8 mouse cellular contexts compared by ENCODE assay signal in genomic region chr2:69100706-69101105, GRCm38 (mm10). TPM values are rescaled to one million over a fixed set of nuclear protein-coding genes. Genes with fewer than 3 reads are reported as not detected.
DNase-seq lines count a peak whose midpoint lies in the region; ATAC-seq and TF ChIP-seq lines count a peak whose summit lies in the region.

No protein-coding gene starts in this region.

- no peak for ATAC-seq in hindbrain, embryonic 11.5 days (ENCODE audit: low FRiP score)
- ATAC-seq in hindbrain, embryonic 14.5 days (ENCODE audit: low FRiP score) = no peak
- peak; percentile 43 for ATAC-seq in CD4-positive, CD25-positive, alpha-beta regulatory T cell, adult 4 months
- ATAC-seq in limb, embryonic 11.5 days (ENCODE audit: insufficient number of reproducible peaks, low FRiP score, low TSS enrichment, low read depth) = no peak; the same call in 1 of the 2 replicates

- H3K36me3 ChIP-seq in hindbrain, embryonic 11.5 days (ENCODE audit: control insufficient read depth, insufficient read depth, low read length) = no peaks in the 10 kb centered on the region
- no peaks in the 10 kb centered on the region for H3K36me3 ChIP-seq in hindbrain, embryonic 14.5 days (replicated peaks; ENCODE audit: control insufficient read depth, insufficient read depth)
- no peaks in the 10 kb centered on the region for H3K36me3 ChIP-seq in limb, embryonic 11.5 days (ENCODE audit: control insufficient read depth, insufficient read depth, low read length)
- H3K36me3 ChIP-seq in small intestine, adult 2 months (ENCODE audit: control insufficient read depth, insufficient read depth, low read length) = peaks cover 9% of the 10 kb centered on the region

- no peak overlapping the region for H3K4me2 ChIP-seq in hindbrain, embryonic 11.5 days (replicated peaks; ENCODE audit: low read depth, low read length)
- H3K4me2 ChIP-seq in hindbrain, embryonic 14.5 days (replicated peaks) = no peak overlapping the region
- no peak overlapping the region for H3K4me2 ChIP-seq in limb, embryonic 11.5 days (ENCODE audit: low read depth, severe bottlenecking)

- H3K27me3 ChIP-seq in hindbrain, embryonic 11.5 days (ENCODE audit: control insufficient read depth, insufficient read depth, low read length) = no peaks in the 10 kb centered on the region
- H3K27me3 ChIP-seq in hindbrain, embryonic 14.5 days (ENCODE audit: control insufficient read depth, insufficient read depth, low read length) = no peaks in the 10 kb centered on the region
- no peaks in the 10 kb centered on the region for H3K27me3 ChIP-seq in limb, embryonic 11.5 days (ENCODE audit: control insufficient read depth, insufficient read depth, low read length)
- no peaks in the 10 kb centered on the region for H3K27me3 ChIP-seq in small intestine, adult 2 months (ENCODE audit: control insufficient read depth, insufficient read depth, low read length)

- TF ChIP-seq POLR2A in small intestine, adult 2 months (IDR thresholded peaks at IDR 0.05; ENCODE audit: low read depth, low read length) = no peak

- no peak overlapping the region for H3K27ac ChIP-seq in hindbrain, embryonic 11.5 days (ENCODE audit: low read depth, low read length)
- no peak overlapping the region for H3K27ac ChIP-seq in hindbrain, embryonic 14.5 days
- no peak overlapping the region for H3K27ac ChIP-seq in limb, embryonic 11.5 days (replicated peaks; ENCODE audit: low read depth, low read length)
- H3K27ac ChIP-seq in small intestine, adult 2 months (ENCODE audit: insufficient read depth, low read depth, low read length) = no peak overlapping the region

- no peak overlapping the region for H3K9ac ChIP-seq in hindbrain, embryonic 11.5 days (ENCODE audit: low read depth, low read length)
- no peak overlapping the region for H3K9ac ChIP-seq in hindbrain, embryonic 14.5 days
- no peak overlapping the region for H3K9ac ChIP-seq in limb, embryonic 11.5 days (ENCODE audit: low read length)

- peak; percentile 63; the same call in 1 of the 2 replicates for TF ChIP-seq CTCF in small intestine, adult 2 months (IDR thresholded peaks at IDR 0.05; ENCODE audit: extremely low read depth, insufficient read length, insufficient replicate concordance, low read depth, low read length)

- H3K9me3 ChIP-seq in hindbrain, embryonic 11.5 days (ENCODE audit: control insufficient read depth, low read length) = no peaks in the 10 kb centered on the region
- no peaks in the 10 kb centered on the region for H3K9me3 ChIP-seq in hindbrain, embryonic 14.5 days (ENCODE audit: control insufficient read depth, low read length)
- H3K9me3 ChIP-seq in limb, embryonic 11.5 days (ENCODE audit: control insufficient read depth, low read length) = no peaks in the 10 kb centered on the region

- WGBS in hindbrain, embryonic 11.5 days = 27% methylated on average over 3 of the region's 3 CpGs
- WGBS in hindbrain, embryonic 14.5 days = 31% methylated on average over 3 of the region's 3 CpGs
- WGBS in limb, embryonic 11.5 days = 31% methylated on average over 3 of the region's 3 CpGs
- 14% methylated on average over 3 of the region's 3 CpGs for WGBS in small intestine, adult 2 months

- no peak overlapping the region for H3K4me3 ChIP-seq in hindbrain, embryonic 11.5 days (ENCODE audit: low read depth, low read length)
- no peak overlapping the region for H3K4me3 ChIP-seq in hindbrain, embryonic 14.5 days (replicated peaks; ENCODE audit: low read length)
- H3K4me3 ChIP-seq in limb, embryonic 11.5 days (ENCODE audit: low read depth, low read length) = no peak overlapping the region
- no peak overlapping the region for H3K4me3 ChIP-seq in small intestine, adult 2 months (ENCODE audit: low read depth, low read length)

- DNase-seq in hindbrain, embryonic 11.5 days (ENCODE audit: low spot score) = peak; percentile 62
- no peak for DNase-seq in hindbrain, embryonic 14.5 days (ENCODE audit: low spot score)
- peak; percentile 60 for DNase-seq in adrenal gland, postnatal 14 days
- DNase-seq in forelimb bud, embryonic 11.5 days (ENCODE audit: low read depth, low spot score) = peak; percentile 49
- peak; percentile 49 for DNase-seq in limb, embryonic 11.5 days (ENCODE audit: low spot score)
- DNase-seq in frontal cortex, postnatal 25 days (ENCODE audit: low spot score in 2 of 2) = no peak

- no peaks in the 10 kb centered on the region for H3K4me1 ChIP-seq in hindbrain, embryonic 11.5 days (replicated peaks; ENCODE audit: control insufficient read depth, insufficient read depth, low read length)
- H3K4me1 ChIP-seq in hindbrain, embryonic 14.5 days (replicated peaks; ENCODE audit: control insufficient read depth, insufficient read depth, low read length) = no peaks in the 10 kb centered on the region
- H3K4me1 ChIP-seq in limb, embryonic 11.5 days (ENCODE audit: control insufficient read depth, insufficient read depth, low read length) = no peaks in the 10 kb centered on the region
- H3K4me1 ChIP-seq in small intestine, adult 2 months (ENCODE audit: control insufficient read depth, insufficient read depth, insufficient read length, low read length) = no peaks in the 10 kb centered on the region

RNA-seq across cellular contexts. Expression of gene Nostrin, which starts 34.9 kb away (rescaled TPM):
- polyA plus RNA-seq in hindbrain, embryonic 11.5 days (2014; fragmentation: Nextera tagmentation; extraction: Ambion mirVana) = 0.68 and 0.74 TPM in 2 replicates
- 1.5 and 1.7 TPM in 2 replicates for polyA plus RNA-seq in hindbrain, embryonic 14.5 days (2014; fragmentation: Nextera tagmentation; extraction: Ambion mirVana)
- under 1 TPM in 1 of 2 experiments, not detected in 1; 0.55 TPM for polyA plus RNA-seq in CD4-positive, CD25-positive, alpha-beta regulatory T cell, adult 4 months (2017; shearing (Covaris generic))
- 10.5 and 11.4 TPM in 2 replicates for total RNA-seq in adrenal gland, postnatal 14 days (2021)
- 1.6 and 1.7 TPM in 2 replicates for polyA plus RNA-seq in limb, embryonic 11.5 days (2014; fragmentation: Nextera tagmentation; extraction: Ambion mirVana)
- 1.9 and 6.3 TPM in 2 replicates for polyA plus RNA-seq in small intestine, adult 2 months (2012; rRNA removed)

Comparison
In these comparisons a context has a peak if more than half of its experiments do, and no peak if none do; other contexts are left out.
1. DNase-seq: peak in hindbrain, embryonic 11.5 days (single experiment), adrenal gland, postnatal 14 days (single experiment), forelimb bud, embryonic 11.5 days (single experiment) and limb, embryonic 11.5 days (single experiment); none in hindbrain, embryonic 14.5 days (single experiment) and frontal cortex, postnatal 25 days (0 of 2).